Mouse (Mus musculus) retina, embryonic 14.5 days (tissue): ENCODE measurements around the gene Prkca.

ENCODE experiments used
- DNase-seq: peaks from one replicate; pipeline ENCODE4 v3.0.0-alpha.2; 2015; ENCODE audit warnings: low spot score

Prkca gene

DNA sequence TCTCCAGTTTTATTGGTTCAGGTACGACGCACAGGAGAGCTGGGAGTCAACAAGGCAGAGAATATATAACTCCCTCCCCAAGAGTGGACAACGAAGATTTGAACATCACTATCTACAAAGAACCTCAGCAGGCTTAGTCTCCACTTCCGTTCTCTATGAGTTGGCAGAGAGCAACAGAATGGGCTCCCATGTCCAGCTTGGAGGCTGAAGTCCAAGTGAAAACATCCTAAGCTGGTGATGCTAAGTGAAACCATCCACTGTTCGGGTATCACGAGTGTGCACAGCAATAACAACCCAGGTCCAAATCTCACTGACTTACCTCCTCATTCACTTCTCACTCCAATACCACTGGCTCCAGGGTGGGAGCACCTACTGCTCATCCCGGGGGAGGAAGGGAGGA is 276.6 kb downstream of the Prkca start:
- DNase-seq: no peak

DNA sequence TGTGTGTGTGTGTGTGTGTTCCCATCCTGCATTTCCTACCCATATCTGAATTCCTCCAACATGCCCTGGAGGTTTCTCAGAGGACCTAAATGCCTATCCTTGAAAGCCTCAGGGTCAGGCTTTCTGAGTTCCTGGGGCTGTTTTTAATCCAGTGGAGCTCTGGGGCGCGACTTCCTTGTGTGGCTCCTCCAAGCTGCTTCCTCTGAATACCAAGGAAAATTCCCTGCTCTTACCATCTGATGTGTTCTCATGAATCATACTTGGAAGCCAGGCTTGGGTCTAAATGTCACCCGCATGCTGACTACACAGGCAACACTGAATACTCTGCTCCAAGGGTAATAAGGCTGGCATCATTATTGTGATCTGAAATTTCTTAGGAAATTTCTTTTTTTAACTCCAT is 279.3 kb downstream of the Prkca start:
- DNase-seq: no peak

DNA sequence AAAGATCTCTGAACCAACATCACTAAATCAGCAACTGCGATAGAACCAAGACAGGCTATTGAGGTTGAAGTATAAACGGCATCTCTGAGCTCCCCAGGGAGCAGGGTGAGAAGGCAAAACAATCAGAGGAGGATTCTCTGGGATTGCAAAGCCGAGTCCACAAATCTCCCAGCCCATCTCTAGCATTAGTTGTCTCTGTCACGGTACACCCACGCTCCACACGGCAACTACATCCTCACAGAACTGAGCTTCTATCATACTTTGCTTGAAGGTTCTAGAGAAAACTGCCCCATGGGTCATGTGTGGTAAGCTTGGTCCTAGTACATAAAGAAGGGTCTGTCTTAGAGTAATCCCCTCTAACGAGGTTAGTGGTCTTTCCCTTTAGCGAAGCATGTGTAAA is 280.6 kb downstream of the Prkca start:
- no peak for DNase-seq

DNA sequence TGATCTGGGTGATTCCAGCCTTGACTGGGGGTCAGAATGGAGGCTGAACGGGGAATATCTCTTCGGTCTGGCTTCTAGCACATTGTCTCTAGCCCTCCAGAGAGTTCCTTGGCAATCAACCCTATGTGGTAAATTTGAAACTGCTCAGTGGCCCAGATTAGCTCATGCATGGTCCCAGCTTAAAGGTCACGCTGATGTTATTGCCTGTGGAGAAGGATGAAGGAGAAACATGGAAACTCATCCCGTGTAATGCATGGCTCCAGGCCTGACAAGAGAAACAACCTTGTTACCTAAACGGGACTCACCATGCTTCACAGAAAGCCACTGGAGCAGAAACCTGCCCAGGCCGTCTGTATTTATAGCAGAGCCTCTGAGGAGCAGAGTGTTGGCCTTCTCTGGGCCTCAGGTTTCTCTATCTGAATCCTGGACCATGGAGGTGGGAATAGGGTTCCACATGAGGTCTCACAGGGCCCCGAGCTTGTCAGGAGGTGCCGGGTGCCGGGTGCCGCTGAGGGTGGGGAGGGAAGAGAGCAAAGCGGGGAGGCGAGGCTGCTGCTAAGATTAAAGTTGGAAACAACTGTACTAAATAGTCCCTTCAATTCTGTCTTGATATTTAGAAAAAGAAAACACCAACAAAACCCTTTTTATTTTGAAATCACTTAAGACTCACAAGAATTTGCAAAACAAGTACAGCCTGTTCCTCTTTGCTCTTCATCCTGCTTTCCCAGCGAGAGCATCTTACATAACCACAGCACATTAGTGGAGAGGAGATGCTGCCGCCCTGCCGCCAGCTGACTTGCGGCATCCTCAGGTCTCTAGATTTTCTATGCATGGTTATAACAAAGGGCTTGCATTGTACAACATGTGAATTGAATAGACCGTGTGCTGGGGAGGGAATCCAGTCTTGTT is 281.9 kb downstream of the Prkca start:
- no peak for DNase-seq

DNA sequence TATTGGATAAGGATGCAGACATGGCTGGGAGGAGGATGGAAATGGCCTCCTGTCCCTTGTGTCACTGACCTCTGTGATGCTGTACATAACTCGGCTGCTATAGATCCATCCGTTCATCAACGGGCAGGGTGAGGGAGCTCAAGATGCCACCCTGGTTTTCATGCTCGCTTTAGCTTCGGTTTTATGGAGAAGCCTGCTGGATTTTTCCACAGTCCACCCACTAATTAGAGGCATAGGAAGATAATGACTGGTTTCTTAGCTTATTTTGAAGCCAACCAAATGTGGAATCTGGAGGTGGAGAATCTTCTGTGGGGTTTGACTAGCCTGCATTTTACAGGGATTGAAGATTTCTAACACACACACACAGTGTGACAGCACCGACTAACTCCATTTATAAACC is 286.6 kb downstream of the Prkca start:
- no peak for DNase-seq

DNA sequence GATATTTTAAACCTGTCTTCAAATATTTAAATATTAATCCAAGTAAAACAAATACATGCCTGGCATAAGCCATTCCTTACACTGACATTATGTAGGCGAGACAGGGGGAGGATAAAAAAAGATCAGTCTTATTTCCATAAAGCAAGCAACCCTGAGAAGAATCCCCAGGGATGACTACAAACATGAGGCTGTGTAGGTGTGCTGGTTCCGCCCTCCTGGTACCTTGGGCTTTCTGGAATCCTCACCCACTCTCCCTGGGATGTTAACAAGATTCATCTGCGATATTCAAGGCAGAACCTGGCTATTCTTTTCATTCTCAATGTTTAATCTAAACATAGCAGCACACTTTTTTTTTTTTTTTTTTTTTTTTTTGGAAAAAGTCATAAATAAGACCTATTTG is 289.1 kb downstream of the Prkca start:
- DNase-seq: no peak

DNA sequence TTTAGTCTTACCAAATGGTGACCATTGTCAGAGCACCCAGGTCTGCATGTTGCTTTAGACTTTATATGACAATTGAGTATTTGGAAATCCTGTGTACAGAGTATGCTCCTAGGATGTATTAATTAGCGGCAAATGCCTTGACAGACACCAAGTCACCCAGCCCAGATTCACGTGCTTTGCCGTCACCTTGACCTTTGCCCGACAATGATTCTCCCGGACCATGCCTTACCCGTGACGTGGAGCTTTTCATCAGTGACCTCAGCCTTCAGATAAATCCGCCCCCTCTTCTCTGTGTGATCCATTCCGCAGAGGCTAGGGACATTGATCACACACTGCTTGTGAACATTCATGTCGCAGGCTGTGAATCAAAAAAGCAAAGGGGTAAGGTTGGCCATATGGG is 290.0 kb downstream of the Prkca start:
- DNase-seq: no peak

DNA sequence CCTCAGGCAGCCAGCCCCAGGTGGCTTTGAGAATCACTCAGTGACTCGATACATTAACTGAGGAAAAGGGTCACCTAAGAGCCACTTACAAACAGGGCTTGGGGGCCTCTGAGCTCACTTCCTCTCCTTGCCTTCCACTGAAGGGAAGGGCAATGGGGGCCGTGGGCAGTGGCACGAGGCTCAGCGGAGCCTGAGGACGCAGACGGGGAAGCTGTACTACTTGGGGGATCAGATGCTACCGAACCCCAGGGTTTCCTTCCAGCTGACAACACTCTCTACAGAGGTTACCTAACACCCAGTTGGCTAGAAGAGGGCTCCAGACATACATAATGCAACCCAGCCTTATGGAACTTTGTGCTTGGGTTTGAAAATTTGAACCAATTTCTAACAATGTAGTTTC is 302.1 kb downstream of the Prkca start:
- no peak for DNase-seq

DNA sequence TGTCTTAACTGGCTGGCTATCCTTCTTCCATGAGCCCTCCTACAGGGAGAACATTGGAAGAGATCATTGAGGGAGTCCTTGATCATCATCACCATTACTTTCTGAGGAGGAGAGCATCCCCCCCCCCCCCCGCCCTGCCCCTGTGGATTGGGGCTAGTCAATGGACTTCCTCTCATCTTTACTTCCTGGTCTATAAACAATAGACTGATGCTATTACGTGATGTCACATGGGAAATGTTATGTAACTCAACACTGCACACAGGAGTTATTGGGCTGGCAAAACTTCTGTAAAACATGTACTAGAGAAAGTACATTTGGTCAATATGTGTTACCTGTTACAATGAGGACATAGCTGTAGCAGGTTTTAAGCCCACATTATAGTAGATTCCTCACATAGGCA is 302.9 kb downstream of the Prkca start:
- DNase-seq: no peak

DNA sequence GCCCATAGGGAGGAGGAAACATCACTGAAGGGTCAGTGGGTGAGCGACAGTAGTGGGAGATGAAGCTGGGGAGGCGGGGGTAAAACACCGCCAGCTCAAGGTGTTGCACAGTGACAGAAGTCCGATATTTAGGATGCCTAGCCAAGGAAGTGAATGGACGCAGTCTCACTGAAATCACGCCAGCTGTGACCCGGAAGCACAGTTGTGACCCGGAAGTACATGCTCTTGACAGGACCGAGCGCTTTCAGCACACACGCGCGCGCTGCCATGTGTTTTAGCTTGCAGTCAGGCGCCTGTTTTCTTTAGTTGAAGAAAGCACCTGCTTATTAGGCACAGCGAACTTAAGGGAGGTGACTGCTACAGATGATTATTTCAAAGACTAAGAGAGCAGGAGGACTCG is 304.0 kb downstream of the Prkca start:
- no peak for DNase-seq

DNA sequence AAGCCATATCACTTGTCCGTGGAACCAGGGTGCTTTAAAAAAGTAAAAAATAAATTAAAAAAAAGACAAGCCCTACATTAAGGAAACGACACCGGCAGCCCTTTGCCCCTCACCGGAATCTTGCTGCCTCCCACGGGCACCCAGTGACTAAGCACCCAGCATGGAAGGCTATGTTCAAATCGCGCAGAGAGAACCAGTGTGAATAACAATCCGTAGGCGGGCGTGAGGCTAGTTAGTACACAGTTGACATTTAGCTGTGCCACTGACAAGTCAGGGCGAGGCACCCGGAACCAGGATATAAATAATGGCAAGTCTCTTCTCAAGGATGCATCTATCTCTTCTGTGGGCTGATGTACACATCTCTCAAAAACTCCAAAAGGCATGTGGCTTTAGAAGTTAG is 304.7 kb downstream of the Prkca start:
- no peak for DNase-seq

DNA sequence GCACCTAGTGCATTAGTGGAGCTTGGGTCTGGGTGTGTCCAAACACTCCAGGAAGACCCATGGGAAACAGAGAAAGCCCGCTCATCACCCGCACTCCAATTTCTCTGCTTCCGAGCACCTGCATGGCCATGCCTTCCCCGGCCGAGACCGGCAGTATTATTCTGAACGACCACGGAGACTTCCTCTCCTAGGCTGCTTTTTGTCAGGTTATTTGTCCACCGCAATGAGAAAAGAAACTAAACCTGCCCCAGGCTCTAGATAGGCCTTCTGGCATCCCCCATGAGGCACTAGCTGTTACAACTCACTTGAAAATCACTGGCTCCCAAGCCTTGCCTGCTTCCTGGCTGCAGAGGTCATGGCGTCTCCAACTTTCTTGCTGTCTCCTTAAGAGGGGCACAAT is 307.4 kb downstream of the Prkca start:
- DNase-seq: no peak

DNA sequence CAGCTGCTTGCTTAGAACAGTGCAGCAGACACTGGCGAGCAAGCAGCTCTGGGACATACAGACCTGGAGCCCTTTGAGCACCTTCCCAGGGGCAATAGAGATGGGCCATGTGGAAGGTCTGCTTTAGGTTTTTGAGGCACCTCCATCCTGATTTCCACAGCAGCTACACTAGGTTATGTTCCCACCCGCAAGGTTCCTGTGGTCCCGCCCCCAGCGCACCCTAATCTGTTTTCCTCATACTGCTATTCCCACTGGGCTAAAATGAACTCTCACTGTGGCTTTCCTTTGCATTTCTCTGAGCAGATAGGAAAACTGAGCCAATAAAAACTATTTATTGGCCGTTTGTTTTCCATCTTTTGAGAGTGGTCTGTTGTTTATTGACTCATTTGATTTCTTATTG is 308.0 kb downstream of the Prkca start:
- no peak for DNase-seq

DNA sequence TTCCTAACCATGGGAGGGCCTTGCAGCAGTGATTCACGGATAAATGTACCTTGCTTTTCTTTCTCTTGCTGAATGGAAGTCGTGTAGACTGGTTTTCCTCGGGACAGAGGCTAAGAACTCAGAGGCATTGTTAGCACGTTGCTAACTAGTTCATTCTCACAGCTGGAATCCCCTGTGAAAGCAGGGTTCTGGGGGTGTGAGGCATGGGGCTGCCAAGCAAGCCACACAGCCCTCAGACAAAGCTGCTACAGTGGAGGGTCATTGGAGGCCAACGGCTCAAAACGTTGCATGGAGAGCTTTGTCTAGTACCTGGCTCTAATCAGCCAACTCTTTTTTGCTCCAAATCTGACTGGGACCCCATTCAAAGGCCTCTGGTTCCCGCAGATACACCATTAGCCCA is 309.4 kb downstream of the Prkca start:
- DNase-seq: no peak

DNA sequence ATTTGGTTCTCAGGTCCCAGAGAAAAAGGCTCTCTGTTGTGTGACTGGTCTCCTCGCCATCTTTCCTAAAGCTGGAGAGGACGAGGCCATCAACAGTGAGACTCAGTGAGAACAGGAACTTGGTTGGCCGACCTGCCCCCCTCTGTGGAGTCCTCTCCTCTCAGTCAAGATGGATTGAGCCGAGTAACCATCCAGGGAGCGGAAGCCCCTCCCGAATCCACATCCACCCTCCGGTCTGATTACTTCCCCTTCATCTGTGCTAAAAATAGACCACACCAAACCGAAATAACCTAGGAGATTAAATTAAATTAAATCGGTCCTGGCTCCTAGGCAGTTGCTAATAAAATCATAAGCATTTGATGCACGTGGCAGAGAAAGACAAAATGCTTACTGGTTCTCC is 311.2 kb downstream of the Prkca start:
- DNase-seq: no peak

DNA sequence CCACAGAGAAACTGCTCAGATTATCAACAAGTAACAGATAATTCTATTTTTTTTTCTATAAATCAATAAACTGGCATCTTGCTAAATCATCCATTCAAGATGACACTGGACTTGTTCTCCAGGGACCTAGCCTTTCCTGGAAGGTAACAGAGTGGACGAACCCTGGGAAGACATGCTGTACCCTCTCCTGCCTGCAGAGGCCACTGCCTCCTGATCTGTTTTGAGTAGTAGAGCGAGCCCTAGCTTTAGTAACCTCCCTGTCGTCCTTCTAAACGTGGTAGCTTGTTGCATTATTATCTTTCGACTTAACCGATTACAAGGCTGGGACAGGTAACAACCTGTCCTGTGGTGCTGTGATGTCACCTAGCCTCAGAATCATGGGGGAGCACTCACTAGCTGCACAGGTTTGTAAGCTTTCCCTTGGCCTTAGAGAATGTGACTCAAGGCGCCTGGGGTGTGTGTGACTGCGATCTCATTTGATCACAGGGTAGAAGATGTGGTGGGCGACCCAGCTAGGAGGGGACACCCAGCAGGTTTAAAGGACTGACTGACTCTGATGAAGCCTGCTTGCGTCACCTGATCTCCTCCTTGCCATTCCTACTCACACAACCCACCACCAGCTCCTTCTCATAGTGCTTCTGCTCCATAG is 312.6 kb downstream of the Prkca start:
- DNase-seq: peak; percentile 81

DNA sequence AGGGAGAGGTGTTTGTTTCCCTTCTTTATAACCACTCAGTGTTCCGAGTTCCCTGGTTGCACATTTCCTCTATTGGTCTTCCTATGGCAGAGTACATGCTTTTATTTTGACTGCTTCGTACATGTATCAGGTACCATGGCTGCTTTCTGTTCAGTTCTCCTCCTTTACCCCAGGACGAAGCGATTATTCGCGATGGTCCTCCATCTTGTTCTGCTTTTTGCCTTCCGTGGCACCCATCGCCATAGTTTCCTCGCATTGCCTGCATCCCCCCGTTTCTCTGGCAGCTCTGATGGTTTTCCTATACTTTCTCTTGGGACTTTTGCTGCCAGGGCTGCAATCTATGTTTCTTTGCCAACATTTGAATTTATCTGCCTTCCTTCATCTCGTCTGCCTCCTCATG is 314.4 kb downstream of the Prkca start:
- no peak for DNase-seq

DNA sequence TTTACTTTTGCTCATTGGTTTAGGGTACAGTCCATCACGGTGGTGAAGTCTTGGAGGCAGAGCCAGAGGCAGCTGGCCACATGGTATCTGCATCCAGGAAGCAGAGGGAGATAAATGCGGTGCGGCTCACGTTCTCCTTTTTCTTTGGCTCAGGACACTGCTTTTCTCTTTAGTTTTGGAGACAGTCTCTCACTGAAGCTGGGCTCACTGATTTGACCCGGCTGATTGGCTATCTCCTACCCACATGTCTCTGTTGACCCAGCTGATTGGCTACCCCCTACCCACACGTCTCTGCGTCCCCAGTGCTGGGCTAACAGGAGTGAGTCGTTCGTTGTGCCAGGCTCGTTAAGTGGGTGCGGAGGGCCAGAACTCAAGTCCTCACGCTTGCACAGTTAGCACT is 315.3 kb downstream of the Prkca start:
- no peak for DNase-seq

DNA sequence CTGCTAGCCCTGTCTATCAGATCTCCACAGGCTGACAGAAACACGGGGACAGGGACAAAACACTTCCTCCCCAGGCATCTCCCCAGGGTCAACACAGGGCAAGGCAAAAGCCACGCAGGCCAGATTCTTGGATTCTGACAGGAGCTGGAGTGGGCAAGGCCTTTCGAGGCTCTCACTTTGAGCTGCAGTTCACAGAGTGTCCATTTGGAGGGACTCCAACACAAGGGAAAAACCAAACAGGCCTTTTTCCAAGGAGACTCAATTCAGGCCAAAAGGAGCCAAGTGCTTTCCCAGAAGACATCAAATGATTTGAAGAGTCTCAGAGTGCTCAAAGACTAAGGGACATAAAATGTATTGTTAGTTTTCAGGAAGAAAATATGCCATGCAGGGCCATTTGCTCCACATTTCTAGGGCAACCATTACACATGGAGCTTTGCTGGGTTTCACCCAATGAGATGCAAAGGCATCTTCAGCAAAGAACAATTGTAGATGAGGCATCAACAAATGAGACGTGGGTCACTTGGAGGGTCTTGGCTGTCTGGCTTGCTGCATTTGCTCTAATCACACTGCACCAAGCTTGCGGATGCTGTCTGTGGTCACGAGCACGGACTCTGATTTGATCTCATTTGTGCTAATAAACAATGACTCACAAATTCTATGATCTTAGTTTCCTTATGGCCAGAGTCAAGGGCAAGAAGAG is 317.9 kb downstream of the Prkca start:
- peak; percentile 76 for DNase-seq

DNA sequence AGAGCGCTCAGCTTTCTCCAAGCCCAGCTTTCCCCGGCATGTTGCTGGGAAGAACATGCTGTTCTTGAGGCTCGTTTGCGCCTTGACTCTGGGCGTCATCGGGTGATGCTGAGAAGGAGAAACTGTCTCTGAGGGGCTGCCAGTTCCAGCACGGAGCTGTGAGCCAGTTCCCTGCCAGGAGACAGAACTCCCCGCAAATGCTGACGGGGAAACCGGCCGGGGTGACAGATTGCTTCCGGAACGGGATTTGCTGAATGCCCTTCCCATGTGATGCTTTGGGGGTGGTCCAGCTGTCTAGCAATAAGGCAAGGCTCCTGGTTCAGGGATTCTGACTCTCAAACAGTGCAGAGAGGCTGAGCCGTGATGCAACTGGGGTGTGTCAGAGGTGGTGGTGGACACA is 320.5 kb downstream of the Prkca start:
- DNase-seq: no peak

DNA sequence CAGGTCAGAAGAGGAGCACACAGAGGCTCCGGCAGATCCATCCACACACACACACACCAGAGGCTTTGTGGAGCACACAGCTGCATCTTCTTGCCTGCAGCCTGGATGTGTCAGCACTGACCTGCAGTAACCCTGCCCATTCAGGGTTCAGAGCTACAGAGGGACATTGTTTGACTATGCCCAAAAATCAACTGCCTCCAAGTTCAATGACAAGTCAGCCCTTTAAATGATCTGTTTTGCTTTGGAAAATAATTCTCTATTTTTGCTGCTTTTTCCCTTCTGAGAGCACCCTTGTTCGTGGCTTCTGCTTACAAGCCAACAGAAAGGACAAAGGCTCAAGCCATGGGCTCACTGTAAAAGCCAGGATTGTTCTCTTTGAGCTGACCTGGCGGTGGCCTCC is 322.8 kb downstream of the Prkca start:
- no peak for DNase-seq

DNA sequence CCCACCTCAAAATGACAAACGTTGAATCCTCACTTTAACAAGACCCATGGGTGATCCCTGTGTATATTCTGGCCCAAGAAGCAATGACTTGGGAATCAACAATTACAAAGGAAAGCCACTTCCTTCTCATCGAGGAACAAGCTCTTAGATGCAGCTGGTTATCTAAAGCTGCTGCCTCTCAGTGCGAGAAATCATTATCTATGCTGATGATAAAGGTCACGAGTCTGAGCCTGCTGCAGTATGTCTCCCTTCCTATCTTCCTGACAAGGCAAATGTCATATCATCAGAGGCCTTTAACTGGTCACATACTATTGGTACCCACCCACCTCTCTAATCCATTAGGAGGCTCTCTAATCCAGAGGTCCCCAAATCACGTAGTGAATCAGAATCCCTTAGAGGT is 328.4 kb downstream of the Prkca start:
- DNase-seq: no peak

DNA sequence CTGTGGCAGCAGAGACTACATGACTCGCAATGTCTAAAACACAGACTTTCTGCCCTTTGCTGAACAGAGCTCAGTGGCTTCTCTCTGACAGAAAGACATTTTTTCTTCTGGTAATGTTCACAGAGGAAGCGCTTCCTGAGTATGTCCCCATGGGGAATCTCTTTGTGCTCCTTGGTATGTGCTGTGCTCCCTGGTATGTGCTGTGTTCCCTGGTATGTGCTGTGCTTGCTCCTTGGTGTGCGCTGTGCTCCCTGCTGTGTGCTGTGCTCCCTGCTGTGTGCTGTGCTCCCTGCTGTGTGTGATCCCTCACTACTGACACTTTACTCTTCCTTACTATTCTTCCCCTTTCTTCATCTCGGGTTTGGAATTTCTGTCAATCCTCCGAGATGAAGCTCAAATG is 330.3 kb downstream of the Prkca start:
- no peak for DNase-seq
